Mouse (Mus musculus) small intestine, adult 2 months (tissue): ENCODE data around the gene Naaladl2. TPM values are rescaled to one million over a fixed set of nuclear protein-coding genes. Genes with fewer than 3 reads are reported as not detected.
"Not testable (repeated sequence)": the region's sequence is repeated elsewhere in the genome, so short reads cannot be mapped to it uniquely, and the experiment has no call there.

Source experiments
- H3K27ac ChIP-seq: fragments of 200-500 bp; 2 replicates; pipeline ENCODE4 v1.5.1; 2012; ENCODE audit warnings: low read depth, low read length, control low read depth, inconsistent platforms; ENCODE audit not compliant: insufficient read depth
- H3K27me3 ChIP-seq: fragments of 200-500 bp; 2 replicates; pipeline ENCODE4 v1.6.1; 2012; ENCODE audit warnings: mild to moderate bottlenecking, moderate library complexity, low read length, inconsistent platforms; ENCODE audit not compliant: control insufficient read depth, insufficient read depth
- H3K36me3 ChIP-seq: fragments of 200-500 bp; 2 replicates; pipeline ENCODE4 v1.6.1; 2012; ENCODE audit warnings: mild to moderate bottlenecking, low read length, control low read depth, inconsistent platforms; ENCODE audit not compliant: control insufficient read depth, insufficient read depth
- H3K4me1 ChIP-seq: fragments of 200-500 bp; 2 replicates; pipeline ENCODE4 v1.6.1; 2012; ENCODE audit warnings: low read length, inconsistent platforms, mixed read lengths; ENCODE audit not compliant: control insufficient read depth, insufficient read depth, insufficient read length
- H3K4me3 ChIP-seq: fragments of 200-500 bp; 2 replicates; pipeline ENCODE4 v1.5.1; 2012; ENCODE audit warnings: low read depth, mild to moderate bottlenecking, control low read depth, inconsistent platforms, low read length, moderate library complexity
- CTCF ChIP-seq: fragments of 200-500 bp; IDR thresholded peaks from 2 replicates; pipeline ENCODE4 v1.5.1; 2012; ENCODE audit warnings: low read depth, mild to moderate bottlenecking, control low read depth, inconsistent platforms, low read length, moderate library complexity, mixed read lengths; ENCODE audit not compliant: insufficient replicate concordance, insufficient read length; ENCODE audit errors: extremely low read depth
- POLR2A ChIP-seq: fragments of 200-500 bp; IDR thresholded peaks from 2 replicates; pipeline ENCODE4 v1.6.1; 2012; ENCODE audit warnings: low read depth, mild to moderate bottlenecking, control low read depth, inconsistent platforms, low read length, moderate library complexity
- WGBS: fragments of 180-500 bp; shearing (Covaris S2); methylation state at CpG from one replicate; pipeline ENCODE4 v1.1.7; 2018; 5-methylcytosine and 5-hydroxymethylcytosine counted together
- polyA plus RNA-seq: library from polyadenylated mRNA; depleted of rRNA; stranded (reverse); fragments of >200 nt; gene quantifications from 2 replicates; pipeline ENCODE4 v1.2.3, GENCODE M21; 2012

Naaladl2 gene
- polyA plus RNA-seq, 1 experiment = 0.25 TPM

DNA sequence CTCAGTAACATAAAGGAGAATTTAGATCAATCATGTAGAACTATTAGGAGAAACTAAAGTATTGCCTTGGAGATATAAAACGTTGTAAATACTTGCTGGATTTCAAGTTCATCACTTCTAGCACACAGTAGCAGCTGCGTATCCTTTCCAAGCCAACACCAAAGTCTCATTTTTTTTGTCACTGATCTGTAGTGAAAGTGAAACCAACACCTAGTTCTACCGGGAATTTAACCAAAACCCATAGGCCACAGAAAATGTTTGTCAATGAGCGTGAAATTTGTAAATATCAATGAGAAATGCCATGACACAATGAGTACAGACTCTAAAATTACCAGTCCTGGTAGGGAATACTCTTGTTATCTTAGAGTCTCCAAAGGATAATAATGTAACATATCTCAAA is 80.8 kb downstream of the Naaladl2 start:
- WGBS = 59% methylated on average over 4 of the region's 4 CpGs
- no peak overlapping the region for H3K4me3 ChIP-seq
- H3K4me1 ChIP-seq = no peaks in the 10 kb centered on the region

DNA sequence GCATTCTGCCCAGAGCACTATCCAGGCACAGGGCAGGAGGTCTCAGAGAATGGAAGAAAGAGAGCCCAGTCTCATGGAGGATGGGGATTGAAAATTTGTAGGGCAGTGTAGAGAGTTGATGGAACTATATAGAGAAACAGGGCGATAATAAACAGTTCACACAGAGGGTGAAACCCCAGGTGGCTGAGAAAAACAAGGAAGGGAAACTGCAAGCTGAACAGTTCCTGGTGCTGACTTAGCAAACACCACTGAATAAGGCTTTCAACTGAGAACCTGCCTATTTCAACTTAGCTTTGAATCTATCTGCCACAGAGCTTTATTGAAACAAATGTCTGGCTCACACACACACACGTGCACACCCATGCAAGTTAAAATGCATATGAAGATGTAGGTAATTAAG is 91.1 kb downstream of the Naaladl2 start:
- 31% methylated on average over 2 of the region's 2 CpGs for WGBS
- H3K36me3 ChIP-seq = no peaks in the 10 kb centered on the region

More for the DNA sequence above, 80.8 kb downstream of the Naaladl2 start:
- Histone ChIP-seq H3K36me3 (no peaks in the 10 kb centered on the region), H3K27ac (no peak overlapping the region), H3K27me3 (no peaks in the 10 kb centered on the region)
- TF ChIP-seq POLR2A (no peak), CTCF (no peak)

DNA sequence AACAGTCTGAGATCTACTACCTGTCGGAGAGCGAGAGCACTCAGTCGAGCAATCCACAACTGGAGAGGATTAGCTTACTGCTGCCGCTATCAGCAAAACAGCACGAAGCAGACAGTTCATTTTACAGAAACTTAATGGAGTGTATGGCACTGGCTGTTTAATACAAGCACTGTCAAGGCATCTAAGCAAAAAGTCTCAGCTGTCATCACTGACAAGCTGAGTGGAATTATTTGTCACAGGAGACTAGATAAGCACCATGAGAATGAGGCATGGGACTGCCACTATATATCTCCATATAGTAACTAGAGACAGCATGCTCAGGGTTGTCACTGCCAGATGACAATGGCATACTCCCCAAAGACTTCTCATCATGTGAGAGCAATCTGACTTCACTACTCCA is 124.1 kb downstream of the Naaladl2 start:
- Histone ChIP-seq H3K27ac (no peak overlapping the region), H3K36me3 (no peaks in the 10 kb centered on the region), H3K4me3 (no peak overlapping the region), H3K4me1 (no peaks in the 10 kb centered on the region), H3K27me3 (no peaks in the 10 kb centered on the region)
- 72% methylated on average over 5 of the region's 5 CpGs for WGBS
- TF ChIP-seq CTCF (no peak), POLR2A (no peak)

More for the DNA sequence above, 91.1 kb downstream of the Naaladl2 start:
- Histone ChIP-seq H3K27ac (no peak overlapping the region), H3K27me3 (no peaks in the 10 kb centered on the region), H3K4me1 (no peaks in the 10 kb centered on the region), H3K4me3 (no peak overlapping the region)
- TF ChIP-seq CTCF (no peak), POLR2A (no peak)

DNA sequence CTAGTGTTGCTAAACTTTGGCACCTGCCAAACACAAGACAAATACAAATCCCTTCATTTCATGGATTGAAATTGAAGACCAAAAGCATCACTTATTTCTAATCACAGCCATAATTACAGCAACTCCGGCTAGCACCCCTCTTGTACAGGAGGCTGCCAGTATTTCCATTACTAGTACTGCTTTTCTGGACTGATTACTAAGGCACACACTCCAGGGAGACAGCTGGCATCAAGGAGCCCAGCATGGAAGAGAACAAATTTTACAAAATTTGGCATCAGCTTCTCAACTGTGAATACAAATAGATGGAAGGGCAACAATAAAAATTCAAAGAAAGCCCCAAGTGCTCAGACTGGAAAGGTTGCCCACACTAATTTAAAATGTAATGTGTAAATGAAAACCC is 133.3 kb downstream of the Naaladl2 start:
- H3K36me3 ChIP-seq = no peaks in the 10 kb centered on the region
- TF ChIP-seq POLR2A (no peak), CTCF (no peak)
- H3K4me1 ChIP-seq = no peaks in the 10 kb centered on the region
- no peak overlapping the region for H3K4me3 ChIP-seq
- H3K27me3 ChIP-seq = no peaks in the 10 kb centered on the region
- H3K27ac ChIP-seq = no peak overlapping the region
- WGBS = 88% methylated on average over 1 of the region's 1 CpGs

DNA sequence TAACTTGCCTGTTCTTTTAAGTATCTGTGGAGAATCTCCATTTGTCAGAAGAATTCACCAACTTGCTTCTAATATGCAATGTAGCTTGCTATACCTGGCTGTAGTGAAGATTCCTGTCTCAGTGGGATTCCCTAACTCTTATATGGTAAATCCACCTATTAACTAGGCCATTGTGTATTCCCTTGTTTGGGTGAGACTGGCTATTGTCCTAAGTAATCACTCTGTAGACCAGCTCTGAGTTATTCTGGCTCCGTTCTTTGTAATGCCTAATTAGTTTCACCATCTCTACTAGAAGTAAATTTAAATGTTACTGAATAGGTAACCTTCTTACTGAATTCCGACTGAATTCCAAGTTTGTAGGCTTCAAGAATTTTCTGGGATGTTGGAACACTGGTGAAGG is 137.3 kb downstream of the Naaladl2 start:
- not testable (repeated sequence) for H3K36me3 ChIP-seq, H3K27me3 ChIP-seq, H3K4me3 ChIP-seq, H3K4me1 ChIP-seq, H3K27ac ChIP-seq
- 60% methylated on average over 2 of the region's 2 CpGs for WGBS

DNA sequence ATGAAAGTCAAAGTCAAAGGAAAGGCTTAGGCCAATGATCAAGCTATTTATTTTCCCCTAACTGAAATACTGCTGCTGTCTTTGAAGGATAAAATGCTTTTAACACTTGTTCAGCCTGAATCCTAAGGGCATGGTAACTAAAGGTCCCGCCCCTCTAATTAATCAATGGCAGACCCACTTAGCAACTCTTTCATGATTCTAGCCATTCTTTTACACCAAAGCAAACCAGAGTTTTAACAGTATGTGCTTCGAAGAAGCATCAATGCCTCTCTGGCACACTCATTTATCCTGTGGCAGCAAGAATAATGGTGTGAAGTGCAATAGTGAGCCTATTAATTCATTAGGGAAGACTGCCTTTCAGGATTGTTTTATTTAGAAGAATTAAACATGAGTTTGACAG is 151.5 kb downstream of the Naaladl2 start:
- no peak for TF ChIP-seq POLR2A
- no peak for TF ChIP-seq CTCF
- no peaks in the 10 kb centered on the region for H3K36me3 ChIP-seq
- H3K4me3 ChIP-seq = no peak overlapping the region
- 58% methylated on average over 2 of the region's 2 CpGs for WGBS
- H3K4me1 ChIP-seq = no peaks in the 10 kb centered on the region
- H3K27ac ChIP-seq = no peak overlapping the region
- H3K27me3 ChIP-seq = no peaks in the 10 kb centered on the region

DNA sequence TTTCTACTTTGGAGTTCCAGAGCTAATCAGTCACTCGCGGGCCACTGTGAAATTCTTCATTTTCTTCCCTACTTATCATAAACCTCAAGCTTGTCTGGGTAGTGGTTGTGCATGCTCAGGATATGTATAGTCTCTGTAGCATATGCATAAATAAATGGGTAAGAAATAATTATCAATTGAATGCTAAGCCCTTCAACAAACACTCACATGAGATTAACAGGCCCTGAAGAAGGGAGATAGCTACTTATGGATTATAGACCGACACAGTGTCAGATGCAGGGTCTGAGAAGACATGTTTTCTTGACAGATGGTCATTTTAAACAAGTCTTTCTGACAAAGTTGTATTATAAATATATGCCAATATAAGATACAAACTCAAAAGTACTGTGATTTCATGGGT is 152.0 kb downstream of the Naaladl2 start:
- WGBS = 86% methylated on average over 3 of the region's 3 CpGs
- Histone ChIP-seq H3K4me3 (no peak overlapping the region), H3K4me1 (no peaks in the 10 kb centered on the region), H3K27ac (no peak overlapping the region), H3K27me3 (no peaks in the 10 kb centered on the region), H3K36me3 (no peaks in the 10 kb centered on the region)
- TF ChIP-seq POLR2A = no peak
- no peak for TF ChIP-seq CTCF

DNA sequence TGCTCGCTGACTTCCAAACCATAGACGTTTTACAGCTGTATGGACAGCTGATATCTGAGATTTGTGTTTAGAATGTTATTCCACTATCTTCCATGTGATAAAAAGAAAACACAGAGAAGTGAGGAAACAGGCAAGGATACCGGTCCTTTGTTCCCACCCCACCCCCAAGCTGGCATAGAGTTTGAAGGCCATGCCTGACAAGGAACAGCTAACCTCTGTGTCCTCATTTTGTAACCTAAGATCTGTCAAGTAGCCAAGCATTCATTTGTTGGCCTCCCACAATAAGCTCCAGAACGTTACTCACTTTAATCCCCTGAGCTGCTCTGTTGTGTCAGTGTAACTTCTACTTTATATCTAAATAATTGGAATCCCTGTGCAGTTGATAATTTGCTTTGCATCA is 161.9 kb downstream of the Naaladl2 start:
- TF ChIP-seq POLR2A (no peak), CTCF (no peak)

More for the DNA sequence above, 161.9 kb downstream of the Naaladl2 start:
- Histone ChIP-seq H3K4me1 (no peaks in the 10 kb centered on the region), H3K27ac (no peak overlapping the region), H3K4me3 (no peak overlapping the region), H3K27me3 (no peaks in the 10 kb centered on the region), H3K36me3 (no peaks in the 10 kb centered on the region)
- 46% methylated on average over 4 of the region's 4 CpGs for WGBS
